Mouse (Mus musculus) gastrocnemius, postnatal 10 days (tissue): ENCODE results near the gene Rasgef1a. TPM values are rescaled to one million over a fixed set of nuclear protein-coding genes. Genes with fewer than 3 reads are reported as not detected.

Experiments
- DNase-seq: peaks from one replicate; pipeline ENCODE4 v3.0.0; 2021; ENCODE audit warnings: mixed read lengths
- total RNA-seq, 2 experiments: library from RNA; stranded (reverse); gene quantifications; 2 replicates each; pipeline ENCODE4 v1.2.3; 2021

The Rasgef1a gene
- total RNA-seq, 2 experiments from 2014 or later: 0.47 to 0.80 TPM

DNA sequence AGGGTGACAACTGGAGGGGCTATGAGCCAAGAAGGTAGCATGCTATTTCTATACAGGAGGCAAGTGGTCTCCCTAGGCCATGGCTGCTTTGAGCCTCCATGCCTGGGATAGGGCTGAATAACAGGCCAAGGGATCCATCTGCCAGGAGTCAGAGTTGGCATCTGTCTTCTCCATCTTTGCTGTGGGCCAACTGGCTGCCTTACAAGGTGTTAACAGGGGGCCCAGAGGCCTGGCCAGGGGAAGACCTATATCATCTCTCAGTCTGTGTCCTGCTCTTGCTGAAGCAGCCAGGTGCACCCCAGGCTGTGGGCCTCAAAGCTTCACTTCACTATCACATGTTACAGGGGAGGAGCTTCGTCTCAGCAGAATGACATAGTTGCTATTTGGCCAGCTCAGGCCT lies 60.9 kb downstream of the Rasgef1a start:
- no peak for DNase-seq

DNA sequence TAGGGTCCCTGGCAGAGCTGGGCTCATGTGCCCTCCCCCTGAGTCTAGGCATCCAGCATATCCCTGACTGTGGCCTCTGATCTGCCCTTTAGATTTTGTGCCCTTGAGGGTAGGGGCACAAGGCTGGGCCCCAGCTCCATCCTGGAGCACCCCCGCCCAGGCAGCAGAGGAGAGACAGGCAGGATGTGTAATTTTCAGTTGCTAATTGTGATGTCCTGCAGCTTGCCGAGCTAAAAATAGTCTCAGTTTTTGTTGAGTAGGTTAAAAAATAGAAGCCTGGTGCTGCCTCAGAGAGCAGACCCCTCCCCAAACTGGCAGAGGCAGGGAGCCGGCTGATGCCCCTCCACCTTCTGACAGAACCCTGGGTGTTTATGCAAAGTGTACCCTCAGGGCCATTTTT lies 62.9 kb downstream of the Rasgef1a start:
- no peak for DNase-seq

DNA sequence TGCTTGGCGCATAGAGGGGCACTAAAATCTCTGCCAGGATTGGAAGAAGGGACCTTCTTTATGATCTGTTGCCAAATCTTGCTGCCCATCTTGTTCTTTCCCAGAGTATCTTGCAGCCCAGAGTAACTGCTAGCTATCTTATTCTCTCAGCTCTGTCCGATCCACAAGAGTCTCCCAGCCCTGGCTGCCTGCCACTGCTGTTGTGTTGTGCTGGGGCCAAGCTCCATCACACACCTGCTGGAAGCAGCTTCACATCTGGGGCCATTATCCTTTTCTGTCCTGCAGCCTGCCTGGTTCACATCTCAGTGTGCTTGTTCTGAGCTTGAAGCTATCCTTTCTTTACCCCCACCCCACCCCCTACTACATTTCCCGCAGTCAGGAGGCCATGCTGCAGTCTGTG lies 65.0 kb downstream of the Rasgef1a start:
- DNase-seq: no peak

DNA sequence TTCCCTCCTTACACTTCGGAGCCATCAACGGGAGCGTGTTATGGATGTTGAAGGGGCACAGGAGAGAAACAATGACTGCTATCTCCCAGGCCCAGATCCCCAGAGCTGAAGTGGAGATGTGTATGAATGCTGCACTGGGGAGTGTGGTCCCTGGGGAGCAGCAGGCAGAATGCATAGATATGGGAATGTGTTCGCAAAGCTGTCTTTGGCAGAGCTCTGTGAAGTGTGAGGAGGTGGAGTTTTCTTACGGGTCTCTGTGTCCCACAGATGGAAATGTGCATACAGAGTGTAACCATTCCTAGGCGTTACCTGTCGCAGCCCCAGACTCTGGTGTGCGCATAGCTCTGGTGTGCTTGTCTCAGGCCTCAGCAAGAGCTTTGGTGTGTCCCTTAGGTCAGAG lies 65.5 kb downstream of the Rasgef1a start:
- DNase-seq: no peak

DNA sequence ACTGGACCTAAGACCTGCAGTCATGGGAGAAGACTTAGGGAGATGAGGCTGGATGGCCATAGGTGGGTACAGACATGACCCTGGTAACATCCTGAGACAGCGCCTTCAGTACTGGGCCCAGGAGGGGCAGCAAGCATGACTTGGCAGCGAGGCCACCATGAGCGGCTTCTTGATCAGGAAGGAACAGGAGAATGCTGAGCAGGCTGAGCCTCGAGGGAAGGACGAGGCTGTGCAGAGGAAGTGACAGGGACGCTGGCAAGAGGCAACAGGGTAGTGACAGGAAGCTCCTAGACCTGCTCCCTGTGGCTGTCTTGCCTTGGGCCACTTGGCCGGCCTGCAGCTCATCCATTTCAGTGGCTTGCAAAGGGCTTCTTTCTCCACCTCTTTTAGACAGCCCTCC lies 66.2 kb downstream of the Rasgef1a start:
- no peak for DNase-seq

- DNase-seq: no peak
These were observed 67.5 kb downstream of the Rasgef1a start for GRCm38 (mm10) chr6:118078751-118079150.

GRCm38 (mm10) chr6:118079292-118079691 lies 68.1 kb downstream of the Rasgef1a start:
- no peak for DNase-seq

DNA sequence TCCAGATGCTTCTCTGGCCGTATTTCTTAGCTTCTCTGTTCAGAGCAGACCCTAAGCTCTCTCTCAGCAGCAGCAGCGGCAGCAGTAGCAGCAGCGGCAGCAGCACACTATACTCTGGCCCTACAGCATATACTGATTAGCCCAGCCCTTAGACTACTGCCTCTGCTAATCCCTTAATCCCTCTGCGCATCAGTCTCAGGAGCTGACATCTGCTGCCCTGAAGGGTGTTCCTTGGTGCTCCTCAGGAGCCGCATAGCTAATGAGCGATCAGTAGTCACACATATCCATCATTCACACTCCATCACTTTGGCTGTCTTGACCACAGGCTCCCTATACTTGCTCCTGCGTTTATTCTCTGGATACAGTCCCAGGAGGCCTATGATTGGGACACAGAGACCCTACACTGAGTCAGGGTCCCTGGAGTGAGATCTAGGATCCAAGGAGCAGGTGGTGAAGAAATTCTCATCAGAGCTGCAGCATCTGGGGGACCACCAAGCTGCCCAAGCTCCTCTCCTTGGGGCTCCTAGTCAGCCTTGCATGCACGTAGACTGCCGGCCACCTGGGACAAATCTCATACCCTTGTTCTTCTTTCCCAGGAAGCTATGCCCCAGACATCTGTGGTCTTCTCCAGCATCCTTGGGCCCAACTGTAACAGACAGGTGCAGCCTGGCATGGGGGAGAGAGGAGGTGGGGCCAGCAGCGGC lies 68.7 kb downstream of the Rasgef1a start:
- no peak for DNase-seq

DNA sequence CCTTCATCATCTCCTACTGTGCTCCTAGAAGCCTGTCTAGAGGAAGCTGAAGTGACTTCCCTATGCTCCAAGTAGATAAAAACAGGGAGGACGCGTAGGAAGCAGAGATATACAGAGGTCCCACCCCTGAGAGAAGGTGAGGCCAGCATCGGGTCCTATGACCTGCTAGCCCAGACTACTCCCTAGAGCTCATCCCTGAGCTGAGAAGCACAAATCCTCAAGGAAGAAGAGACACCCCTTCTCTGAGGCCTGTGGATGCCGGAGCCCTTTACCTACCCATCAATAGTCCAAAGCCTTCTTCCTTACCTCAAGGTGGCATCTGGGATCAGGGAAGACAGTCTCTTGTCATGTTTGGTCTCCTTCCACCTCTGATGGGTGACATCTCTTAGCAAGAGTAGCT lies 69.5 kb downstream of the Rasgef1a start:
- no peak for DNase-seq

DNA sequence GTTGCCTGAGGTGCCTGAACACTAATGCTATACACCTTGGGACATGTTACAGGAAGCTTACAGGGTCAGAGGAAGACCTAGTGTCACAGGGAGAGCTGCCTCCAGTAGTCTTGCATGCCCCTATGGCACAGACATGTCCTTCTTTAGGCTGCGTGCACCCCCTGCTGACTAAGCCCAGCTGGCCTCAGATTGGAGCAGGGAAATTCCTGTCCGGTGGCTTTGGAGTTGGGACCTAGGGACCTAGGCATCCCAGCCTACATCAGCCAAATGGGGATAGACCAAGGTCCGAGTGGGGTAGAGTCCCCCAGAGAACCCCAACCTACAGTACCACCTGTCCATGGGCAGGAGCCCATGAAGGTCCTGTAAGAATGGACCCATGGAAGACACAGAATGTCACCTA lies 71.1 kb downstream of the Rasgef1a start:
- DNase-seq: no peak

GRCm38 (mm10) chr6:118083608-118084007 lies 72.4 kb downstream of the Rasgef1a start:
- DNase-seq: no peak

DNA sequence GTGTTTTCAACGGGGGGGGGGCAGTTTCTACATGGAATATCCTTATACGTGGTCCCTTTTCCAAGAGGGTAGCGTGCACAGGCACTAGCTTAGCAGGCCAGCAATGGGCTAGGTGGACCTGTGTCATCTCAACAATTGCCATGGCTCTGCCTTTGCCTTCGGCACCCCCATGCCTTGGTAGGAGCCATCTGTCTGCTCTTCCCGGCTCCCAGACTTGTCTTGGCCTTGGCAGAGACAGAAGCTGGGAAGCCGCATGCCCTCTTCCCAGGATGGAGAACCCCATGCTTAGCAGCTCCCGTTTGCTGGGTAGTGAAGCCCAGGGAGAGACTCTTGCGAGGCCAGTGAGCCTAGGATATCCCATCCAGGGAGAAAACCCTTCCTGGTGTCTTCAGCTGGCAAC lies 73.4 kb downstream of the Rasgef1a start:
- no peak for DNase-seq

GRCm38 (mm10) chr6:118087955-118088354 lies 76.7 kb downstream of the Rasgef1a start:
- no peak for DNase-seq

DNA sequence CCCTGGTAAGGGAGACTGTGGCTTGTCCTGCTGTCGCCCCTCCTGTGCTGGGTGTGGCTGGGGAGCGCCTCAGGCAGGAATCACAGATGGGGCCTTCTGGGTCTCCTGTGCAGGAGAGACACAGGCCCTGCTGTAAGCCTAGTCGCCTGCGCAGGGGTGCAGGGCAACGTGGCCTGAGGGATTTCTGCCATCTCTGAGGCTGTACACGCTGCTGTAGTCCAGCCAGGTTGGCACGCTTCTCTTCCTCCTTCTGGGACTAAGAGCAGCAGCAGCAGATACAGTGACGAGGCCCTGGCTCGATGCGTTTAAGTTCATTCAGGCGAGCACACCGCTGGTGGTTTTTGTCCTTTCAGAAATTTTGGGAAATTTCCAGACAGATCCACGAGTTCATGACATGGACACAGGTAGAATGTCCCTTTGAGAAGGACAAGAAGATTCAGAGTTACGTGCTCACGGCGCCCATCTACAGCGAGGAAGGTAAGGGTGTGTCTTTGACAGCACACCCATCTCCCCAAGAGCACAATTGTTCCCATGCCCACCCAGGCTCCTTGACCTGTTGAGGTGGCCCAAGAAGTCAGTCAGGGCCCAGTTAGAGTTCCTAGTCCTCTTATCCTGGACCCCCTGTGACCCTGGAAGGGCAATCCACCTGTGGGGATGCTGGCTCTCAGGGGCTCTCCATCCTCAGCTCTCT lies 77.7 kb downstream of the Rasgef1a start:
- DNase-seq: no peak

GRCm38 (mm10) chr6:118090827-118091226 lies 79.6 kb downstream of the Rasgef1a start:
- DNase-seq: no peak

DNA sequence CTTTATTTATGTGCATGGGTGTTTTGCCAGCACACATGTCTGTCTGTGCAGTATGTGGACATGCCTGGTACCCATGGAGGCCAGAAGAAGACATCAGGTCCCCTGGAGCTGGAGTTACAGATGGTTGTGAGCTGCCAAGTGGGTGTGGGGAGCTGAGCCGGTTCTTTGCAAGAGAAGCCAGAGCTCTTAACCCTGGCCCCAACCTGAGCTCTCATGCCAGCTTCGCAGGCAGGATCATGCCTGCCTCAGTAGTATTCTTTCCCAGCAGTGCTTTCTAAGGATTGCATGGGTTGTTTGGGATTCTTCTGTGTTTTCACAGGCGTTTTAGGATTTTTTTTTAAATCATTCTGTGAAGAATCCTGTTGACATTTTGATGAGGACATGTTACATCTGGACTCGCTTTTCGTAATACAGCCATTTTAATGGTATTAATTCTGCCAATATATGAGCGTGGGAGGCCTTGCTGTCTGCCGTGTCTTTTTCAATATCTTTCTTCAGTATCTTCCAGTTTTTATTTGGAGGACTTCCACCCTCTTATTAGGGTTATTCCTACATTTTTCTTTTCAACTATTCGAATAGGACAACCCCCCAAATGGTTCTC lies 86.6 kb downstream of the Rasgef1a start:
- no peak for DNase-seq

- no peak for DNase-seq
These were observed 88.1 kb downstream of the Rasgef1a start for GRCm38 (mm10) chr6:118099311-118099802.

GRCm38 (mm10) chr6:118111810-118112209 lies 100.6 kb downstream of the Rasgef1a start:
- DNase-seq: no peak

DNA sequence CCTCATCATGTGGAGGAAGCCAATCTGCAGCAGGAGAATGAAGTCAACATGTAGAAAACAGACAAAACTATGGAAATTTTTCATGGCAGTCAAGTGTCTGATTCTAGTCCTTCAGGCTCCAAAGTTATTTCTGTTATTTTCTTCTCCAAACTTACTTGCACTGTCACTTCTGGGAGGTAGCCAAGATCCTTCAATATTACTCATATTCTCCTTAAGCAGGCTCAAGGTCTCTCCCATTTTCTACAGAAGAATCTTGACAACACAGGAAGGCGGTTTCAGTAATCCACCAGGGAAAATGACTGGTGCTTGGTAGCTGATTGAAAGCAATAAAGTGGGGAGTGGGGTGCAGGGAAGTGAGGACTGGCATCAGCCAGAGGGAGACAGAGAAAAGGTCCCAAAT lies 111.5 kb downstream of the Rasgef1a start:
- DNase-seq: no peak

- no peak for DNase-seq
These were observed 115.3 kb downstream of the Rasgef1a start for GRCm38 (mm10) chr6:118126577-118126976.

DNA sequence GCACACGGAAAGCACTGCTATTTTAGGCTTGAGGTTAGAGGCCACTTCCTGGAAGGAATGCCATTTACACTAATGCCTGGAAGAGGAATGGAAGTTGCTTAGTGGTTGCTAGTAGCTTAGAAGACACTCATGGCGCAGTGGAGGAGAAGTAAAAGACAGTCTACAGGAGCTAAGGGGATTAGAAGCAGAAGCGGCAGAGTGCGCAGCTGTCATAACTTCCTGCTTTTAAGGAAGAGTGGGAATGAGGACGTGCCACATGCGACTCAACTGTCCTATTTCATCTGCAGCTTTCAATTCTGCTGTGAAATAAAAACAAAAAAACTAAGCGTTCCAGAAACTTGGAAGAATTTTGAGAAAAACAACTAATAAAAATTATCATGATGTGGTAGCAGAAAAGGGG lies 116.0 kb downstream of the Rasgef1a start:
- no peak for DNase-seq

- no peak for DNase-seq
These were observed 116.7 kb downstream of the Rasgef1a start for GRCm38 (mm10) chr6:118127827-118128487.

DNA sequence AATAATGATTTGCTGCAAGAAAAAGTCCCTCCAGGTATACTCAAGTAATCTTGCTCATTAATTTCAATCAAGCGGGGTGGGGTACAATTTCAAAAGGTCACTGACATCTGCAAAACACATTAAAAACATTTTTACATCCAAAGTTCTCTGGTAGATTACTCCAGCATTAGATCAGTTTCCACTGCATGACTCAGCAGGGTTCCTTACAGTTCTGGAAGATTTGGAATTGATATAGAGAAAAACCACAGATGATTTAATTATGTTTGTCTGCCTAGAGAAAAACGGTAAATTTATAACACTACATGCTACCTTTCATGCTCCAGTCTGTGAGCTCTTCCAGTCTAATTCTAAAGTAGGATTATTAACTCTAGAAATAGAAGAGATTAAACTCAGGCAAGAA lies 118.8 kb downstream of the Rasgef1a start:
- DNase-seq: no peak
